Mouse (Mus musculus): ENCODE measurements around the gene Edar. TPM values are rescaled to one million over a fixed set of nuclear protein-coding genes. Genes with fewer than 3 reads are reported as not detected.

Gene Edar
- polyA plus RNA-seq, 1 experiment from 2014 or later = 3.0 TPM

- Histone ChIP-seq H3K9me3 (ENCODE audit: control insufficient read depth, low read length) (no peaks in the 10 kb centered on the region), H3K4me2 (ENCODE audit: low read depth, severe bottlenecking) (no peak overlapping the region), H3K4me3 (ENCODE audit: low read depth, low read length) (no peak overlapping the region), H3K4me1 (ENCODE audit: control insufficient read depth, insufficient read depth, low read length) (peaks cover 14% of the 10 kb centered on the region), H3K27me3 (ENCODE audit: control insufficient read depth, insufficient read depth, low read length) (no peaks in the 10 kb centered on the region), H3K36me3 (ENCODE audit: control insufficient read depth, insufficient read depth, low read length) (no peaks in the 10 kb centered on the region), H3K27ac (replicated peaks; ENCODE audit: low read depth, low read length) (no peak overlapping the region), H3K9ac (ENCODE audit: low read length) (no peak overlapping the region)
- no peak for DNase-seq (ENCODE audit: low spot score)
- WGBS = 81% methylated on average over 9 of the region's 9 CpGs
- no peak for ATAC-seq (ENCODE audit: insufficient number of reproducible peaks, low FRiP score, low TSS enrichment, low read depth)
Measured at GRCm38 (mm10) chr10:58643001-58643400, 32.5 kb downstream of the Edar start.

GRCm38 (mm10) chr10:58641631-58642030 is 33.8 kb downstream of the Edar start:
- no peak overlapping the region for H3K27ac ChIP-seq (replicated peaks; ENCODE audit: low read depth, low read length)
- no peak overlapping the region for H3K9ac ChIP-seq (ENCODE audit: low read length)
- H3K36me3 ChIP-seq (ENCODE audit: control insufficient read depth, insufficient read depth, low read length) = no peaks in the 10 kb centered on the region
- H3K4me3 ChIP-seq (ENCODE audit: low read depth, low read length) = no peak overlapping the region
- H3K4me2 ChIP-seq (ENCODE audit: low read depth, severe bottlenecking) = no peak overlapping the region
- DNase-seq (ENCODE audit: low spot score) (no peak), ATAC-seq (ENCODE audit: insufficient number of reproducible peaks, low FRiP score, low TSS enrichment, low read depth) (no peak)
- peaks cover 17% of the 10 kb centered on the region for H3K4me1 ChIP-seq (ENCODE audit: control insufficient read depth, insufficient read depth, low read length)
- WGBS = 67% methylated on average over 10 of the region's 10 CpGs
- H3K9me3 ChIP-seq (ENCODE audit: control insufficient read depth, low read length) = no peaks in the 10 kb centered on the region
- H3K27me3 ChIP-seq (ENCODE audit: control insufficient read depth, insufficient read depth, low read length) = no peaks in the 10 kb centered on the region

- H3K27ac ChIP-seq (replicated peaks; ENCODE audit: low read depth, low read length) = no peak overlapping the region
- H3K9ac ChIP-seq (ENCODE audit: low read length) = no peak overlapping the region
- no peaks in the 10 kb centered on the region for H3K9me3 ChIP-seq (ENCODE audit: control insufficient read depth, low read length)
- H3K4me2 ChIP-seq (ENCODE audit: low read depth, severe bottlenecking) = no peak overlapping the region
- H3K4me3 ChIP-seq (ENCODE audit: low read depth, low read length) = no peak overlapping the region
- peaks cover 21% of the 10 kb centered on the region for H3K4me1 ChIP-seq (ENCODE audit: control insufficient read depth, insufficient read depth, low read length)
- DNase-seq (ENCODE audit: low spot score) (peak; percentile 50), ATAC-seq (ENCODE audit: insufficient number of reproducible peaks, low FRiP score, low TSS enrichment, low read depth) (peak; percentile 53; the same call in 1 of the 2 replicates)
- H3K27me3 ChIP-seq (ENCODE audit: control insufficient read depth, insufficient read depth, low read length) = no peaks in the 10 kb centered on the region
- WGBS = 57% methylated on average over 19 of the region's 19 CpGs
- no peaks in the 10 kb centered on the region for H3K36me3 ChIP-seq (ENCODE audit: control insufficient read depth, insufficient read depth, low read length)
Measured at GRCm38 (mm10) chr10:58640446-58641400, 34.7 kb downstream of the Edar start.

GRCm38 (mm10) chr10:58639291-58639690 is 36.2 kb downstream of the Edar start:
- Histone ChIP-seq H3K9ac (ENCODE audit: low read length) (no peak overlapping the region), H3K4me1 (ENCODE audit: control insufficient read depth, insufficient read depth, low read length) (peaks cover 21% of the 10 kb centered on the region), H3K9me3 (ENCODE audit: control insufficient read depth, low read length) (no peaks in the 10 kb centered on the region), H3K36me3 (ENCODE audit: control insufficient read depth, insufficient read depth, low read length) (no peaks in the 10 kb centered on the region), H3K27me3 (ENCODE audit: control insufficient read depth, insufficient read depth, low read length) (no peaks in the 10 kb centered on the region), H3K27ac (replicated peaks; ENCODE audit: low read depth, low read length) (no peak overlapping the region), H3K4me3 (ENCODE audit: low read depth, low read length) (no peak overlapping the region), H3K4me2 (ENCODE audit: low read depth, severe bottlenecking) (no peak overlapping the region)
- 90% methylated on average over 6 of the region's 6 CpGs for WGBS
- ATAC-seq (ENCODE audit: insufficient number of reproducible peaks, low FRiP score, low TSS enrichment, low read depth) (no peak), DNase-seq (ENCODE audit: low spot score) (no peak)

GRCm38 (mm10) chr10:58636431-58637080 is 38.9 kb downstream of the Edar start:
- Histone ChIP-seq H3K36me3 (ENCODE audit: control insufficient read depth, insufficient read depth, low read length) (no peaks in the 10 kb centered on the region), H3K9ac (ENCODE audit: low read length) (no peak overlapping the region), H3K4me1 (ENCODE audit: control insufficient read depth, insufficient read depth, low read length) (peaks cover 14% of the 10 kb centered on the region), H3K4me3 (ENCODE audit: low read depth, low read length) (no peak overlapping the region), H3K9me3 (ENCODE audit: control insufficient read depth, low read length) (no peaks in the 10 kb centered on the region), H3K4me2 (ENCODE audit: low read depth, severe bottlenecking) (no peak overlapping the region), H3K27me3 (ENCODE audit: control insufficient read depth, insufficient read depth, low read length) (no peaks in the 10 kb centered on the region), H3K27ac (replicated peaks; ENCODE audit: low read depth, low read length) (no peak overlapping the region)
- WGBS = 30% methylated on average over 7 of the region's 7 CpGs
- peak; percentile 32 for DNase-seq (ENCODE audit: low spot score)
- no peak for ATAC-seq (ENCODE audit: insufficient number of reproducible peaks, low FRiP score, low TSS enrichment, low read depth)

GRCm38 (mm10) chr10:58633507-58633906 is 41.9 kb downstream of the Edar start:
- Histone ChIP-seq H3K36me3 (ENCODE audit: control insufficient read depth, insufficient read depth, low read length) (no peaks in the 10 kb centered on the region), H3K4me1 (ENCODE audit: control insufficient read depth, insufficient read depth, low read length) (peaks cover 7% of the 10 kb centered on the region; the same call in 1 of the 2 replicates), H3K27ac (replicated peaks; ENCODE audit: low read depth, low read length) (no peak overlapping the region), H3K27me3 (ENCODE audit: control insufficient read depth, insufficient read depth, low read length) (no peaks in the 10 kb centered on the region), H3K4me2 (ENCODE audit: low read depth, severe bottlenecking) (no peak overlapping the region), H3K9ac (ENCODE audit: low read length) (no peak overlapping the region), H3K4me3 (ENCODE audit: low read depth, low read length) (no peak overlapping the region), H3K9me3 (ENCODE audit: control insufficient read depth, low read length) (no peaks in the 10 kb centered on the region)
- no peak for DNase-seq (ENCODE audit: low spot score)
- WGBS = 86% methylated on average over 2 of the region's 2 CpGs
- no peak for ATAC-seq (ENCODE audit: insufficient number of reproducible peaks, low FRiP score, low TSS enrichment, low read depth)

- ATAC-seq (ENCODE audit: insufficient number of reproducible peaks, low FRiP score, low TSS enrichment, low read depth) (no peak), DNase-seq (ENCODE audit: low spot score) (peak; percentile 48)
- H3K4me3 ChIP-seq (ENCODE audit: low read depth, low read length) = no peak overlapping the region
- no peak overlapping the region for H3K4me2 ChIP-seq (ENCODE audit: low read depth, severe bottlenecking)
- H3K9ac ChIP-seq (ENCODE audit: low read length) = no peak overlapping the region
- no peaks in the 10 kb centered on the region for H3K4me1 ChIP-seq (ENCODE audit: control insufficient read depth, insufficient read depth, low read length)
- H3K27ac ChIP-seq (replicated peaks; ENCODE audit: low read depth, low read length) = no peak overlapping the region
- H3K27me3 ChIP-seq (ENCODE audit: control insufficient read depth, insufficient read depth, low read length) = no peaks in the 10 kb centered on the region
- H3K36me3 ChIP-seq (ENCODE audit: control insufficient read depth, insufficient read depth, low read length) = no peaks in the 10 kb centered on the region
- H3K9me3 ChIP-seq (ENCODE audit: control insufficient read depth, low read length) = no peaks in the 10 kb centered on the region
Measured at GRCm38 (mm10) chr10:58627569-58627968, 47.9 kb downstream of the Edar start.

- Histone ChIP-seq H3K4me1 (ENCODE audit: control insufficient read depth, insufficient read depth, low read length) (no peaks in the 10 kb centered on the region), H3K9me3 (ENCODE audit: control insufficient read depth, low read length) (no peaks in the 10 kb centered on the region), H3K9ac (ENCODE audit: low read length) (no peak overlapping the region), H3K36me3 (ENCODE audit: control insufficient read depth, insufficient read depth, low read length) (no peaks in the 10 kb centered on the region), H3K4me2 (ENCODE audit: low read depth, severe bottlenecking) (no peak overlapping the region), H3K27ac (replicated peaks; ENCODE audit: low read depth, low read length) (no peak overlapping the region), H3K27me3 (ENCODE audit: control insufficient read depth, insufficient read depth, low read length) (no peaks in the 10 kb centered on the region), H3K4me3 (ENCODE audit: low read depth, low read length) (no peak overlapping the region)
- no peak for ATAC-seq (ENCODE audit: insufficient number of reproducible peaks, low FRiP score, low TSS enrichment, low read depth)
- 80% methylated on average over 12 of the region's 12 CpGs for WGBS
- no peak for DNase-seq (ENCODE audit: low spot score)
Measured at GRCm38 (mm10) chr10:58624848-58625711, 50.4 kb downstream of the Edar start.

All from limb, embryonic 11.5 days (tissue).